Mouse (Mus musculus): Measurements from ENCODE around the gene N4bp2l2.

DNA sequence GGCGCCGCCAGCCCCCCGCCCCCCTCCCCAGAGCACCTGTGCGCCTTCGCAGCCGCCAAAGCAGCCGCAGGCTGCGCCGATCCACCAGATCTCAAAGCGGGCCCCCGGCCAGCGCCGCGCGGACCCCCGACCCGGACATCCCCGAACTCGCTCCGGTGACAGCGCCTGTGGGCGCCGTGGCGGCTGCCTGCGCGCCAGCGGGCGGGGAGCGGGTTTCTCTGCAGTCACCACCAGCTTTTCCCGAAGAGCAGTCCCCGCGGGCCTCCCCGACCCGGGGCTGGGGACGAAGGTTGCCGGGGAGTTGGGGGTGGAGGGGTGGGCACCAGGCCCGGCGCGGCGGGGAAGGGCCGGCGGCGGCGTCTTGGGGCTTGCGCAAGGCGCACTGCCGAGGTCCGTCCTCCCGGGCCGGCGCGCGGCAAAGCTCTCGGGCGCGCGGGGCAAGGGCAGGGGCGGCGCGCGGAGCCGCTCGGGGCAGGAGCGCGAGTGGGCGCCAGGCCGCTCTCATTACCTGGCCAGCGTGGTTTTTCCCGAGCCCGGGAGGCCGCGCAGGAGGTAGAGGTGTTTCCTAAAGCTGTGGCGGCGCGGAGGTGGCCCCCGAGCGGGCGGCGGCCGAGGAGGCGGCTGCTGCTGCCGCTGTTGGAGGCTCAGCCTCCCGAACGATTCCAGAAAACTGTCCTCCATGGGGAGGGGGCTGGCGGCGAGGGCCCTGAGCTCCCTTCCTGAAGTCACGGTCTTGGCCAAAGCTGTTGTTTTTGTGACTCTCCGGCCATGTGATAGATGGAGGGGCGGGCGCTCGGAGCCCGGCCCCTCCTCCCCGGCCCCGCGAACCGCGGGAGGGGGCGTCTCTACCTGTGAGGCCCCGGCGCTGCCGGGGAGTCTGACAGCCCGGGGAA is 72.0 kb downstream of the N4bp2l2 start:
- no peak for TF ChIP-seq CTCF (IDR thresholded peaks at IDR 0.05; ENCODE audit: control insufficient read depth, insufficient read depth, insufficient read length)
- TF ChIP-seq FOSL1 (IDR thresholded peaks at IDR 0.05; ENCODE audit: insufficient read depth, low read length, poor library complexity, severe bottlenecking): no peak
- TF ChIP-seq MAX (IDR thresholded peaks at IDR 0.05): no peak
- TF ChIP-seq MYOG (IDR thresholded peaks at IDR 0.05; ENCODE audit: control insufficient read depth, extremely low read depth, insufficient read length): no peak
